Mouse (Mus musculus) CH12F3 (cell line): ENCODE data around the gene Neurog1.

Source experiments
- in situ Hi-C: fragments of 300-500 bp; cut with MboI; formaldehyde crosslinking; loops from 2 replicates; pipeline ENCODE4 v1.14.3; 2020; ENCODE audit warnings: low sequenced_read_pairs

Gene Neurog1

GRCm38 (mm10) chr13:56251924-56252619 lies at the start of gene Neurog1:
Neurog1 (minus strand) TSS chr13:56252163.
- in situ Hi-C loops, result no loop called here

- in situ Hi-C loops, result no loop called here
These were observed 47.4 kb upstream of the Neurog1 start for GRCm38 (mm10) chr13:56299336-56299735.

- in situ Hi-C loops, result no loop called here
These were observed 44.7 kb upstream of the Neurog1 start for GRCm38 (mm10) chr13:56296659-56297020.

GRCm38 (mm10) chr13:56295943-56296658 lies 44.1 kb upstream of the Neurog1 start, which contains the start of gene Cxcl14:
Cxcl14 (minus strand) TSS chr13:56296551.
- in situ Hi-C loops, result no loop called here

GRCm38 (mm10) chr13:56295586-56295942 lies 43.6 kb upstream of the Neurog1 start:
- in situ Hi-C loops, result no loop called here

- in situ Hi-C loops, result no loop called here
These were observed 42.9 kb upstream of the Neurog1 start for GRCm38 (mm10) chr13:56294908-56295307.

- in situ Hi-C loops, result no loop called here
These were observed 38.0 kb upstream of the Neurog1 start for GRCm38 (mm10) chr13:56289998-56290397.

GRCm38 (mm10) chr13:56289261-56289660 lies 37.3 kb upstream of the Neurog1 start:
- in situ Hi-C loops, result no loop called here

- in situ Hi-C loops, result no loop called here
These were observed 36.6 kb upstream of the Neurog1 start for GRCm38 (mm10) chr13:56288601-56289000.

- in situ Hi-C loops, result no loop called here
These were observed 35.1 kb upstream of the Neurog1 start for GRCm38 (mm10) chr13:56287091-56287490.

GRCm38 (mm10) chr13:56283321-56283720 lies 31.4 kb upstream of the Neurog1 start:
- in situ Hi-C loops, result no loop called here

- in situ Hi-C loops, result no loop called here
These were observed 28.4 kb upstream of the Neurog1 start for GRCm38 (mm10) chr13:56280356-56280755.

- in situ Hi-C loops, result no loop called here
These were observed 27.5 kb upstream of the Neurog1 start for GRCm38 (mm10) chr13:56279439-56279838.

- in situ Hi-C loops, result no loop called here
These were observed 23.2 kb upstream of the Neurog1 start for GRCm38 (mm10) chr13:56275171-56275570.

- in situ Hi-C loops, result loop anchor here (5.0 kb wide), 1 partner anchor 162 kb away; no protein-coding TSS in a partner anchor
These were observed 18.2 kb upstream of the Neurog1 start for GRCm38 (mm10) chr13:56270124-56270523.

GRCm38 (mm10) chr13:56267396-56267795 lies 15.4 kb upstream of the Neurog1 start:
- in situ Hi-C loops, result no loop called here

GRCm38 (mm10) chr13:56266435-56266834 lies 14.5 kb upstream of the Neurog1 start:
- in situ Hi-C loops, result no loop called here

- in situ Hi-C loops, result no loop called here
These were observed 13.7 kb upstream of the Neurog1 start for GRCm38 (mm10) chr13:56265661-56266060.

GRCm38 (mm10) chr13:56262269-56262668 lies 10.3 kb upstream of the Neurog1 start:
- in situ Hi-C loops, result loop anchor here (5.0 kb wide), 1 partner anchor 65 kb away; no protein-coding TSS in a partner anchor

GRCm38 (mm10) chr13:56260344-56260780 lies 8.4 kb upstream of the Neurog1 start:
- in situ Hi-C loops, result loop anchor here (5.0 kb wide), 1 partner anchor 63 kb away; no protein-coding TSS in a partner anchor

GRCm38 (mm10) chr13:56259926-56260250 lies 7.9 kb upstream of the Neurog1 start:
- in situ Hi-C loops, result loop anchor here (5.0 kb wide), 1 partner anchor 63 kb away; no protein-coding TSS in a partner anchor
